Mouse (Mus musculus) thymus, postnatal 14 days (tissue): Measurements from ENCODE around the gene Clcnka.

Experiments used
- DNase-seq: peaks from one replicate; pipeline ENCODE4 v3.0.0; 2021

The Clcnka gene

DNA sequence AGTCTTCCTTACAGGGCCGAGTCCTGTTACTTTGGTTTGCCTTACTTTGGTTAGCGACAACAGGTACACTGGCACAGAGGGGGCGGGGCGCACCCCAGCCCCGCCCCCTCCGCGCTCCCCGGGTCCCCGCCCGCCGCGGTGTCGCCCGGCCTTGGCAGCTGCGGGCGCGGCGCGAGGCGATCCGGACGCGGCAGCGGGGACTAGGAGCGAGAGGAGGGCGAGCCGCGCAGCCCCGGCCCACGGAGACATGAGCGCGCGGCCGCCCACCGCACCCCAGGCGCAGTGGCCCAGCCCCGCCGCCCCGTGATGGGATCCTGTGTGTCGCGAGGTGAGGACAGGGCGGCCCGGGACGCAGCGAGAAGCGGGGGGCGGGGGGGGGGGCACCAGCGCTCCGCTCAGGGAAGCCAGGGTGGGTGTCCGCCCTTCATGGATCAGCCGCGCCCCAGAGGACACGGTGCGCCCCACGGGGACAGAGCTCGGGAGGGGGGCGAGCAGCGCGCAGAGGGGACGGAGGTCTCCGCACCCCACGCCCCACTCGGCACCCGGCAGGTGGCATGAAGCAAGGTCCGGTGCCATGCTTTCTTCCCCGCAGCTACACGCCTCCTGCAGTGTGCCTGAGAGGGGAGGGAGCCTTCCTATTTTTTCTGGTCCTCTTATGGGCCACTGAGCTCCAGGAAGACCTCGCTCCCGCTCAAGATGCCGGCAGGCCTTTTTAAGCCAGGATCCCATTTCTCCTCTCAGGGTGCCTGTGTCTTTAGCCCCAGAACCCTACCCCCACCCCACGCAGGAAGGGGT, 30.3 kb downstream of the Clcnka start, which contains the start of gene Fam131c:
Fam131c (plus strand) TSS at position 224 of the 795 bp plus-strand sequence.
- DNase-seq: peak; percentile 32

DNA sequence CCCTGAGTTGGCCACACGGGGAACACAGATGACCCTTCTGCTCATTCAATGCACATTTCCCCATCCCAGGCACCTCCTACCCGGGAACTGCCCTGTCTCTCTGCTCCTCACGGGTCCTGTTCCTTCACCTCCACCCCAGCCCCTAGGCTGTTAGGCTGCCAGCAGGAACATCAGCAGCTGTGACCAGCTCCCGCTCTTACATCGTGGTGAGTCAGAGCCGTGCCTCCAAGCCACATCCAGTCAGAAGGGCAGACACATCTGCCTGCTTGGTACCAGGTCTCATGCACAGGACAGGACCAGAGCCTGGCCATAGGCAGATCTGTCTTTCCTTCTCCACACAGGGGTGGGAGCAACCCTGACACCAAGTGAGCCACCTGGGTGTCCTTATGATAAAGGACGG, 32.6 kb downstream of the Clcnka start:
- DNase-seq: no peak

DNA sequence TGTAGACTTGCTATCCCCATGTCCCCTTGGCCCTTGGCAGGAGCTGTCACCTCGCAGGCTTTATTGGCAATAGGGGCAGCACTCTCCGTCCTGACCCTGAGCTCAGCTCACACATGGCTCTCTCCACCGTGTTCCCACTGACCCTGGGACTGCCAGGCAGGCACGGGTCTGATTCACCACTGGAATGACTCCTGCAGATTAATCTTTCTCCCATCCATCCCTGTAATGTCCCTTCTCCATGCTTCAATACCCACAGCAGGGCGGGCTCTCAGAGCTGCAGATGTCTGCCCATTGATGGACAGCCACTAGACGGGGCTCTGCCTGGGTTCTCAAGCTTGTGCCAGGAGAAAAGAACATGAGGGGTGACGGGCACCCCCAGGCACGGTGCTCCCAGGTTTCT, 33.4 kb downstream of the Clcnka start:
- DNase-seq: no peak

DNA sequence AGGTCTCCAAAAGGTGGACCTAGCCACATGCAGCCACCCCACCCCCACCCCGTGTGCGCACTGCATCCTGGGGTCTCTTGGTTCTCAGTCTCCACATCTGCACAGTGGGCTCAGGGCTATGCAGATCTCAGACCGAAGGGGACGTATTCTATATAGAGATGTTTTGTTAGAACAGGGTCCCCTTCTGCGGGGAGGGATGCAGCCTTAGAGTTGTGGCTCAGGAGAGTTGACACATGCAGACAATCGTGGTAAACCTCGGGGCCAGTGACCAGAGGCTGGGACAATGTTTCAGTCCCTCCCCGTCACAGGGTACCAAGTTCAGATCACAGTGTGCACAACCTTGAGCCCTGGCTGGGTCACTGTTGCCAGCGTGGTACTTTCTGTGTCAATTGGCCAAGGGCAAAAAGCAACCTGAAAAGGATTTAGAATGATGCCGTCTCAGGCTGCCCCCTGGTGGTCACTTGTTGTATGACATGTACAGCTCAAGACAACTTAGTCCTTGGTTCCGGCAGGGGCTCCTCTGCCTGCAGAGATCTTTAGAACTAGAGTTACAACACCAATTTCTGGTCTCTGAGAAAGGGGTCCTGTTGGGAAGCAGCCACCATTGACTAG, 35.5 kb downstream of the Clcnka start:
- DNase-seq: peak; percentile 68

DNA sequence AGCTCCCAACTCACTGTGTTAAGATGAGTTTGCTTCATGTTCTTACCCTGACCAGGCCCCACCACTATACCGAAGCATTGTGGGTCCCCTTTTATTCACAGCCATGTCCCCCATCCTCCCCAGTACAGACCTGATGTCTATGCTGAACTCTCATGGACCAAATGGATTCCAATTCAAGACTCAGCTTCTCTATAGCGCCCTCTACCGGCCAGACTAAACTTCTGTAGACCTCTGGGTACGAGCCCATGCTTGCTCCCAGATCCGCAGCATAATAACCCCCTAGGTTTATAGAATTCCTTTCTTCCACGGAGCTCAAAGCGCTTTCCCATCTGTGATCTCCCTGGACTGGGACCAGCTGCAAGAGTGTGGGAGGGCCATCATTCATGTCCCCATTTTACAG, 37.7 kb downstream of the Clcnka start:
- peak; percentile 38 for DNase-seq

DNA sequence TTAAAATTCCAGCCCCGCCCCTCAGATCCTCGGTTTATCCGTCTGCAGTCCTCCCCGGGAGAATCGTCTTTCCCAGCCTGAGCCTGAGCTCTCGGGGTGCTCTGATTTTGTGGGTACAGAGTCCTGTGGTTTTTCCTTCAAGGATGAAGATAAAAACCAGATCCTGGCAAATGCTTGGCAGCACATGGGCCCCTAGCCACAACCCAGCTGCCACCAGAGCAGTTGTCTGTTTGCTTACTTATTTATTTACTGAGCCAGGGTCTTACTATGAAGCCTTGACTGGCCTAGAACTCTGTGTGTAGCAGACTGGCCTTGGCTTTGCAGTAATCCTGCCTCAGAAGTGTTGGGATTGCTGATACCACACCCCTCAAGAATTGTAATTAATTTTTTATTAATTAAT, 39.3 kb downstream of the Clcnka start:
- DNase-seq: no peak

DNA sequence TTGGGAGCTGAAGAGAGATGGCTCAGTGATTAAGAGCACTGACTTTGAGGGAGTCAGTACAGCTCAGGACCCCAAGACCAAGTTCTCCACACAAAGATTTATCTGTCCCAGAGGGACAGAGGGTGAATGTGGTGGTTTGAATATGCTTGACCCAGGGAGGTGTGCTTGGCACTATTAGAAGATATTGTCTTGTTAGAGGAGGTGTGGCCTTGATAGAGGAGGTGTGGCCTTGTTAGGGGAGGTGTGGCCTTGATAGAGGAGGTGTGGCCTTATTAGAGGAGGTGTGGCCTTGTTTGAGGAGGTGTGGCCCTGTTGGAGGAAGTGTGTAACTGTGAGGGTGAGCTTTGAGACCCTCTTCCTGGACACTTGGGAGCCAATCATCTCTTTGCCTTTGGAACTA, 40.7 kb downstream of the Clcnka start:
- DNase-seq: no peak

DNA sequence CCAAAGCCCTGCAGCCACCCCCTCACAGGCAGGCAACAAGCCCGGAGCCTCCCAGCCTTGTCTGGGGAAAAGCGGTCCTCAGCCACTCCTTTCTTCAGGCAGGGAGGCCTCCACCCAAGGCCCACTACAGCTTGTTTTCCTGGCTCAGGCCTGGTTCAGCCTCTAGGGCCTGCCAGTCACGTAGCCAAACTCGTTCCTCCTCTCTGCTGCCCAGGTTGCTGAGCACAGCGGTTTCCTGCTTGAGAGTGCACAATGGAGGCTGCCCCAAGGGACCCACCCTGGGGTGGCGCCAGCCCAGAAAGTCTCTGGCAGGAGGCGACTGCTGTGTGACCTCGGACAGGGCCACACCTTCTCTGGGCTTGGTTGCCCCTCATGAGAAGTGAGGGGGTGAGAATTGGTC, 44.7 kb downstream of the Clcnka start:
- DNase-seq: no peak

DNA sequence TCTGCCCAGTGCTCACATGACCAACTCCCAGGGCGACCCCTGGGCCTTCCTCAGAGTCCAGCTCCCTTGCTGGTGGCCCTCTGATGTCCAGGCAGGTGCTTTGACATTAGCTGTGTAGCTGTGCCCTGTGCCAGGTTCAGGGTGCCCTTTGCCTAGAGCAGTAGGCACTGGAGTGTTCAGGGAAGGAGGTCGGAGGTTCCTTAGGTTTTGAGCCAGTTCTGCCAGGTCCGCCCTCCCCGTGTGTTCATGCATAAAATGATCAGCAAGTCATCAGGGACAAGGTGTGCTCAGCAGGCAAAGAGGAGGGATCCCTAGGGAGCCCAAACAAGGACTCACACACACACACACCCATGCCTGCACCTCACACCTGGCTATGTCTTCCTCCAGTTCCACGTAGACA, 45.5 kb downstream of the Clcnka start:
- no peak for DNase-seq

DNA sequence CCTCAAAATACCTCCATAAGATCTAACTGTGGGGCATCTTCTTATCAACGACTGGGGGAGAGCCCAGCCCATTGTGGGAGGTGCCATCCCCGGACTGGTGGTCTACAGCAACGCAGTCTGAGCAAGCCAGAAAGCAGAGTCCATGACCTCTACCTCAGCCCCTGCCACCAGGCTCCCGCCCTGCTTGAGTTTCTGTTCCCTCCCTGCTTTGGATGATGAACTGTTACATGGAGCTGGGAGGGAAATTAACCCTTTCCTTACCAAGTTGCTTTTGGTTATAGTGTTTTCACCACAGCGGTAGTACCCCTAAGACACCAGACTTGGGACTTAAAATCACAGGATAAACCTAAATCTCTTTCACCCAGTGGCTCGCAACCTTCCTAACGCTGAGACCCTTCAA, 46.6 kb downstream of the Clcnka start:
- DNase-seq: no peak

DNA sequence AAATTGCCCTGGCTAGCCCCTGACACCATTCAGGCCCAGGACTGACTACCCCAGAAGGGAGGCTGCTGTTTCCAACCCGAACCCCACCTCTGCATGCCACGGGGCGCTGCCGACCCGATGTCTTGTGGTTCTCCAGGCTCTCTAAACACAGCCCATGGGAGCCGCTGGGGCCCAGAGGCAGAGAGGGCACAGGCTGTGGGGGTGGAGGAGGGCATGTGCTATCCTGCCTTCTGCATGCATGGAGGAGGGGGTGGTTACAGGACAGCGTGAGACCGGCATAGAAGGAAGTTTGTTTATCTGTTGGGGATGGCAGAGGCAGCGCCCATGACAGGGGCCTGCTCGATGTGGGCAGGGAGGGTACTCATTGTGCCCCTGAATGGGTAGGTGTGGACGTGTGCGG, 48.5 kb downstream of the Clcnka start:
- no peak for DNase-seq

DNA sequence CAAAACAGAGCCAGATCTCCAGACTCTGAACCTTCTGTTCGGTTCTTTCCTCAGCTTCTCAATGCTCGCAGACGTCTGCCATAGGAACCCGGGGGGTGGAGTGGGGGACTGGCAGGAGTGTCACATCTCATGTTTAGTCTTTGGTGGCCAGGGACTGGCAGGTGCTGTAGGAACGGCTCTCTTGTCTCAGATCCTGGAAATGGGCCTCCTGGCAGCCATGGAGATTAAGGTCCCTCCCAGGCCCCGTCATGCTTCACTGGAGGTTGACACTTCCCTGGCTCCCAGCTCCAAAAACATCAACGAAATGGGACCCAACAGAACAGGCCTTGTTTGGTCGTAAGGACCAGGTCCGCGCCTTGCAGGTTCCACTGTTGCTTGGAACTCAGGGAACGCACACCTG, 49.9 kb downstream of the Clcnka start:
- no peak for DNase-seq

DNA sequence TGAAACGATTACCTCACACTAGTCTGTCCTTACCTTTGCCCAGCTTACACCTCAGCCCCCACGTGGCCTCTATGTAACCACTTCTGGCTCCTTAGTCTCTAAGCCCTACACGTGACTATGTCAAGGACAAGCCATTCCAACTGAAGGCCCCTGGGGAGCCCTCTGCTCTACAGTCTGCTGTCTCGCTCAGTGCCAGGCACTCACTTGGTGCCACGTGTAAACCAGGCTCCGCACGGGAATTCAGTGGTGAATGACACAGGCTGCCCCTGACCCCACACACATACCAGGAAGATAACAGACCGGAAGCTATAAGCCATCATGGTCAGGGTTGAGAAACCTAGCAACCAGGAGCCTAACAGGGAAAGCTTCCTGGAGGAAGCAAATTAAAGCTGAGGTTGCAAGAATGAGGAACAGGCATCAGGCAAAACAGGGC, 51.1 kb downstream of the Clcnka start:
- no peak for DNase-seq

DNA sequence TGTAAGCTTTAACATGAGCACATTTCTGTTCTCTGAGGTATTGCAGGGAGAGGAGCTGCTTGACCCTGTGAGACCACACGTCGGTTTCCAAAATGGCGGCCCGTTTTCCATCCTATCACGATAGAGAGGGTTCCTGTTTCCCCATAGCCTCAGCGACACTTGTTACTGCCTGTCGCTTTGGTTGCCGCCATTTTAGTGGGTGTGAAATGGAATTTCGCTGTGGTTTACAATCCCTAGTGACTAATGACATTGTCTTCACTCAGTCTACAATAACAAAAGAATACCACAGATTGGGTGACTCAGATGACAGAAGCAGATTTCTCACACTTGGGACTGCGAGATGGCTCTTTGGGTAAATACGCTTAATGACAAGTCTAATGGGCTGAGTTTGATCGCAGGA, 53.3 kb downstream of the Clcnka start:
- no peak for DNase-seq

DNA sequence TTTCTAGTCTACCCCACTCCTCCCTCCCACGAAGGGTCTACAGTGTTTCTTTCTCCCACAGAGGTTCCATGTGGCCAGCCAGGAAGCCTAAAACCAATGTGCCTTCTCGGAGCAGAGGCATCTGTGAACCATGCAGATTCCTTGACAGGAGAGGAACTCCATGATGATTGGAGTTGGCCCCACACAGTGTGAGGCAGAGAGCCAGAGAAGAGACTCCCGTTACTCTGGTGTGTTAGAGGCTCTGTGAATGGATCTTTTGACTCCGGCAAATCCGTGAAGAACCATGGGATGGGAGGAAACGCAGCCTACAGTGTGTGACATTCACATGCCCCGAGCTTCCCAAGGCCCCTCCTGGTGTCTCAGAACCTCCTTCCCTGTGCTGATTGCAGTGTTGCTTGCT, 55.0 kb downstream of the Clcnka start:
- DNase-seq: no peak

DNA sequence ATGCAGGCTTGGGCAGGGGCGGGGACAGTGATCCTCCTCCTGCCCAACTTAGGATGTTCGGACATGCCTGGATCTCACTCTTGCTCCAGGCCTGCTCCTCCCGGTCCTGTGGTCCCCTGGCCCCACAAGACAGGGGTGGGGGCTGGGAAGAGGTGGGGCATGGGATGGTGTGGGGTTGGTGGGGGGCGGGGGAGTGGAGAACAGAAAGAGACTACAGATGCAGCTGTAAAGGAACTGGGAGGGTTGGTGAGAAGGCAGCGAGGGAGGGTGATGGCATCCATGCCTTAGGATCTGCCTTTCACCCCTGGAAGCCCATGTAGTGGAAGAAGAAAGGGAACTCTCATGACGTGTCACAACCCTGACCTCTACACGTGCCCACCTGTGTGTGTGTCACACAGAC, 57.0 kb downstream of the Clcnka start:
- DNase-seq: no peak

DNA sequence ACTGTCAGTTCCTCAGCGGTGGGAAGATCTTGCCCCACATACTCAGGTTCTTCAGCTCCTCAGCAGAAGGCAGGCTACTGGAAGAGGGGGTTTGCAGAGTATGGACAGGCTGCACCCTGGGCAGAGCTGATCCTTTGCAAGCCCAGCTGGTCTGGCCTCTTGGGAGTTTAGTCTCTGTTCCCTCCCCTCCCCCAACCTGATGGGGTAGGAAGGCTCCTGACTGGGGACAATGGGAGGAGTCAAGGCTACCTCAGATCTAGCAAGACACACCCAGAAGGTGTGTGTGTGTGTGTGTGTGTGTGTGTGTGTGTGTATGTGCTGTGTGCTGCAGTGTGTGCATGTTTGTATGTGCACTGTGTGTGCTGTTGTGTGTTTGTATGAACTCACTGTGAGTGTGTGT, 59.7 kb downstream of the Clcnka start:
- DNase-seq: no peak

DNA sequence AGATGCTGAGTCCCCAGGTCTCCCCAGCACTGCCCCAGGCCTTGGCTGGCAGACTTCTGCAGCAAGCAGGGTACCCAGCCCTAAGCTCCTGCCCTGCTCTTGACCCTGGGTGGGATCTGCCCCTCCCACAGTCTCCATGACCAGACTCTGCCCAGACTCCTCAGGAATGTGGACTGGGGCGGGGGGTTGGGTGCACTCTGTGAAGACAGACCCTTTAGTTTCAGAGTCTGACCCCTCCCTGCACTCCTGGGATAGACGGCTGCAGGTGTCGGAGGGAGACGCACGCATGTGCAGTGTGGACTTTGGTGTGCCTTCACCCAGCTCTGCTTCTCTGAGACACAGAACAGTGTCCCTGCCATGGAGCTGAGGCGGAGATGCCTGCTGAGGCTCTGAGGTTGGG, 60.5 kb downstream of the Clcnka start:
- no peak for DNase-seq

DNA sequence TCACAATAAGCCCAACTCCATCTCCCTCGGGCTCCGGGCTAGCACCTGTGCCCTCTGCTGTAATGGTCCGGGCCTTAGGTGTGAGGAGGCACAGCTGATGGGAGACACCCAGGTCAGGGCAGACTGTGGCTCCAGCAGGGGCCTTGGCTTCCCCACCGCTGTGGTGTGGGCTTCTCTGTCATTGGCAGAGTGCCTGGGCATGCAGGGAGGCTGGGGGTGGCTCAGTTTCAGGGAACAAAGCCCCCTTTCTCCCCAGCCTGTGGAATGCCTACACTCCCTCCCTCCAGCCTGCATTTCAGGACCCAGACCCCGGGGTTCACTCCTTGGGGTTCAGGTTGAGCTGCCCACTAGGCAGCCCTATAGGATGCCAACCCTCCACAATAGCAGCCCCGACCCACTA, 62.3 kb downstream of the Clcnka start:
- no peak for DNase-seq

DNA sequence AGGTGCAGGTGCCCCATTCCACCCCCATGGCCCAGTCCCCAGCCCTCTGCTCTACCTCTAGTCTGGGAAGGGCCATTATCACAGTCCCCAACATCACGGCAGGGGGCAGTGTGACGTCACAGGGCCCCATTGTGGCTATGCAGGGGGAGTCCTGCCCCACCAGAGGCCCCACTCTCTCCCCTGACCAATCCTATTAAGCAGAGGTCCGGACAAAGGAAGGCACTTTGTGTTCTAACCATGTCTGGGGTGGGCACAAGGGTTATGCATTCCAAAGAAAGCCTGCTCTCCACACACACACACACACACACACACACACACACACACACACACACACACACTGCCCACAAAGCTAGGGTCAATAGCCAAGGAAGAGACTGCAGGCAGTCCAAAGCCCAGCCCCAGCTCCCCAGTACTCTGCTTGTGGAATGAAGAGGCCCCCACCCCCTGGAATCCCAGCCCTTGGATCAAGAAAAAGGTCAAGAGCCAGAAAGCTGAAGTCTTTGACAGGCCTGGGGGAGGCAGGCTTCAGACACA, 63.2 kb downstream of the Clcnka start:
- no peak for DNase-seq

DNA sequence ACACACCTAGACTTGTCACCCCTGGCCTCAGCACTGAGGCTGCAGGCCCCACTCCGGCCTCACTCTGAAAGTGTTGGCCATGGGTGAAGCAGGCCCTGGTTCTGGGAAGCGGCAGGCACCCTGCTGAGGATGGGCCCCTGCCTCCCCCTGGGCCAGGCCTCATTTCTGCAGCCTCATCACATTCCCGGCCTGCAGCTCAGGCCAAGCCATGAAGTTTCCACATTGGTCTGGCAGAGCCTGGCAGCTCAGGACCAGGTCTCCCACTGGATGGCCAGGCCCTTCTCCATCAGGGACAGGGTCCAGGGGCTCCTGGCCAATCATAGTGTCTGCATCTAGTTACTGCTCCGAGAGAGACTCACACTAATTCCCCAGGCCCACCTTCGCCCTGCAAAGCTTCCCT, 63.8 kb downstream of the Clcnka start:
- DNase-seq: no peak
